Mouse (Mus musculus): ENCODE measurements around the gene Myo10.

Myo10 gene

GRCm38 (mm10) chr15:25622200-25622866 lies at the start of gene Myo10:
Gene Myo10, plus strand, starts transcription at chr15:25622525.
- peak; percentile 90 to 93 for DNase-seq (ENCODE audit: low spot score in 2 of 2)

GRCm38 (mm10) chr15:25573113-25573512 lies 49.2 kb upstream of the Myo10 start:
- no peak for DNase-seq (ENCODE audit: low spot score in 2 of 2)

GRCm38 (mm10) chr15:25573876-25574601 lies 48.3 kb upstream of the Myo10 start:
- DNase-seq (ENCODE audit: low spot score in 2 of 2), result no peak

GRCm38 (mm10) chr15:25577327-25578051 lies 44.8 kb upstream of the Myo10 start:
- DNase-seq (ENCODE audit: low spot score in 2 of 2), result no peak

DNA sequence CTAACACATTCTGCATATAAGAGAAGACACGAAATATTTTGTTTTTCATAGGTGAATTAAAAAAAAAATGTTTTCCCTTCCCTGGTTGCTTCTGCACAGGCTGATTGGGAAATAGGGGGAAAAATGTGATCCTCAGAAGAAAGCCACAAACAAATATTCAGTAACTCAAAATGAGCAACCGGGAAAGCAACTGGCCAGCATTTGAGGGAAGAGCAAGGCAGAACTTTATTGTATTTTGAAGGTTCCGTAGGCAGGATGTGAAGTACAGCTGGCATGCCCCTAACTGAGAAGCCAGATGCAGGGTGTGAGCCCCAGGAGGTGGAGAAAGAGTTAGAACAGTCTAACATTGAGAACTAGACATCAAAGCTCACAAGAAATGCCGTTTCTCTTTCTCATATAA lies 44.0 kb upstream of the Myo10 start:
- no peak for DNase-seq (ENCODE audit: low spot score in 2 of 2)

- DNase-seq (ENCODE audit: low spot score in 2 of 2), result no peak
Measured at GRCm38 (mm10) chr15:25580731-25581130, 41.6 kb upstream of the Myo10 start.

GRCm38 (mm10) chr15:25582055-25582454 lies 40.3 kb upstream of the Myo10 start:
- no peak for DNase-seq (ENCODE audit: low spot score in 2 of 2)

DNA sequence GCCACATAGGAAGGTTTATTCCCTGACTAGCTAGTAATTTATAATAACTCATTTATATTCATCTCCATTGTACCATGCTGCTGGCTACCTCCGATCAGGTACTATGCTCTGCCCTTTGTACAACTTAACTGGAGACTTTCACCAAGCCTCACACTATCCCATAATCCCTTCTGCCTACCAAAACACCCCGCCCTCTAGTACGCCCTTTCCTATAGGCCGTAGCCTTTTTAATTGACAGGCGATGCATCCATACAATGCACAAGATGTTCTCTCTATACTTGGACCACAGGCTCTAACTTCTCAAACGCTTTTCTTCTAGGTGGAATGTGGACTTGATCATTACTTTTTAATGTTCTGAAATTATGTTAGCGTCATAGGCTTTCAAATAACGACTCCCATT lies 39.0 kb upstream of the Myo10 start:
- DNase-seq (ENCODE audit: low spot score in 2 of 2), result no peak

DNA sequence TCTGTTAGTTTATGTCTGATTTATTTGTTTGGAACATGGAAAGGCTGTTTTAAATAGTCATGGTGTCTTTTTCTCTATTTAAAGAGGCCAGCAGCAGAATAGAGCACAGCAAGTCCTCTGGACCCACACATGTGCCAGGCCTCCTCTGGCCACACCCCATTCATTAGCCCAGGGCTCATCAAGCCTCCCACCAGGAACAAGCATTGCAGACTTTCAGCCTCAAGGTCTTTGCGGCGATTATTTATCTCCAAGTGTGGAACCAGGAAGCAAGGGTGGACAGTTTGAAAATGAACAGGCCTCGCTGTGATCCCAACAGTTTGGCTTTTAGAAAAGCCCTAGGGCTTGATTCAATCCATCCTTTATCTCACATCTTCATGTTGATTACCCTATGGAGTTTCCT lies 35.5 kb upstream of the Myo10 start:
- DNase-seq (ENCODE audit: low spot score in 2 of 2), result no peak

DNA sequence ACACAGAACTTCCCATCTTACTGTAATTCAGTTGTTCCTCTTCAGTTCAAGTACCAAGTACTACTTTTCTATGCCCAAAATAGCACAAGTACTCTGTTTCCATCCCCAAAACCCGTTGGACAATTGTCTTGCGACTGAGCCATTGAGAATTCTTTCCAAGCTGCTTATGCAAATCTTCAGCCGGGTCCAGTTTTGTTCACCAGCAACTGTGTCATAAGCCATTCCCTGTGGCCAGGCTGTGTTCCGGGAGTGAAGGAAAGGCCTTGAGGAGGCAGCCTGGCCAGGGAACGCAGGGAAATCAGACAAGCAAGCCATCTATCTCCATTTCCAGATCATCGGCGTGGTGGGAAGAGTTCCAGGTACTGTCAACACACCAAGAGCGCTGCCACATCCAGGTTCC lies 34.4 kb upstream of the Myo10 start:
- no peak for DNase-seq (ENCODE audit: low spot score in 2 of 2)

GRCm38 (mm10) chr15:25589318-25589902 lies 32.9 kb upstream of the Myo10 start:
- DNase-seq (ENCODE audit: low spot score in 2 of 2), result no peak

- peak in 1 of 2 experiments; percentile 2 for DNase-seq (ENCODE audit: low spot score in 2 of 2)
Measured at GRCm38 (mm10) chr15:25589916-25590315, 32.4 kb upstream of the Myo10 start.

GRCm38 (mm10) chr15:25590891-25591290 lies 31.4 kb upstream of the Myo10 start:
- no peak for DNase-seq (ENCODE audit: low spot score in 2 of 2)

DNA sequence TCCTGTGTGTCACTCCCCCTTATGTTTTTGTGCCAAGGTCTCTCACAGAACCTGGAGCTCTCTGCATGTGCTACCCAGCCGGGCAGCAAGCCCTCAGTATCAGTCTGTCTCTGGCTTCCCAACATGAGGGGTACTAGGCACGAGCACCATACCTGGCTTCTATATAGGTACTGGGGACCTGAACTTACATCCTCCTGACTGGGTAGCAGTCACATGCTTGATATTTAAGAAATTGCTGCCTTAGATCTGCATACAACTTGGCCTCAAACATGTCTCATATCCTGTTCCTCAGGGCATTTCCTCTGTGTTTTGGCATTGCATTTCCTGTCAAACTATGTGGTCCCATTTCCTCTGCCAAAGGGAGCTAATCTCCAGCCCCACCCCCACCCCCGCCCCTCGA lies 30.4 kb upstream of the Myo10 start:
- DNase-seq (ENCODE audit: low spot score in 2 of 2), result no peak

- DNase-seq (ENCODE audit: low spot score in 2 of 2), result no peak
Measured at GRCm38 (mm10) chr15:25593469-25594150, 28.7 kb upstream of the Myo10 start.

GRCm38 (mm10) chr15:25598313-25598712 lies 24.0 kb upstream of the Myo10 start:
- DNase-seq (ENCODE audit: low spot score in 2 of 2), result no peak

- no peak for DNase-seq (ENCODE audit: low spot score in 2 of 2)
Measured at GRCm38 (mm10) chr15:25602306-25602705, 20.0 kb upstream of the Myo10 start.

DNA sequence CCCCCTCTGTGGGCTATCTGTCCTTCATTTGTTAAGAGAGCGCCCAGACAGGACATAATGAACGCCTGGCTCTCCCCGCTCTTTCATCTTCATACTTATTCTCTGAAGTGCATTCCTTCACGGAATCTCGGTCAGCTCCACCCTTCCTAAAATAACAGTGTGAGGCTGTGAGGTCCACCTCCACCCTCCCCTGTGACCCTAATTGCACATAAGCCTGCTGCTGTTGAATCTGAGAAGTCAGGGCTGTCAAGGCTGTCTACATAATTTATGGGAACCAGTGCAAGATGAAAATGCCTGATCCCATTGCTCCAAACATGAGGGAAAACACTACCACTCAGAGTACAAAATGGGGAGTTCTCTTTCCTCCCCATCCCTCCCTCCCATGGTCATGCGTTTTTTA lies 19.0 kb upstream of the Myo10 start:
- DNase-seq (ENCODE audit: low spot score in 2 of 2), result no peak

- no peak for DNase-seq (ENCODE audit: low spot score in 2 of 2)
Measured at GRCm38 (mm10) chr15:25604231-25604630, 18.1 kb upstream of the Myo10 start.

GRCm38 (mm10) chr15:25605376-25605775 lies 16.9 kb upstream of the Myo10 start:
- DNase-seq (ENCODE audit: low spot score in 2 of 2), result no peak

GRCm38 (mm10) chr15:25608742-25609141 lies 13.6 kb upstream of the Myo10 start:
- no peak for DNase-seq (ENCODE audit: low spot score in 2 of 2)

GRCm38 (mm10) chr15:25609253-25609652 lies 13.1 kb upstream of the Myo10 start:
- DNase-seq (ENCODE audit: low spot score in 2 of 2), result no peak
